Mouse (Mus musculus) urinary bladder, adult 2 months (tissue): ENCODE measurements around the gene 2010111I01Rik. TPM values are rescaled to one million over a fixed set of nuclear protein-coding genes. Genes with fewer than 3 reads are reported as not detected.

Experiments
- DNase-seq: peaks from one replicate; pipeline ENCODE4 v3.0.0; 2022; ENCODE audit warnings: low spot score
- polyA plus RNA-seq: library from polyadenylated mRNA; depleted of rRNA; stranded (reverse); fragments of >200 nt; gene quantifications from 2 replicates; pipeline ENCODE4 v1.2.3, GENCODE M21; 2012

Gene 2010111I01Rik
- polyA plus RNA-seq, 1 experiment = 374 TPM

DNA sequence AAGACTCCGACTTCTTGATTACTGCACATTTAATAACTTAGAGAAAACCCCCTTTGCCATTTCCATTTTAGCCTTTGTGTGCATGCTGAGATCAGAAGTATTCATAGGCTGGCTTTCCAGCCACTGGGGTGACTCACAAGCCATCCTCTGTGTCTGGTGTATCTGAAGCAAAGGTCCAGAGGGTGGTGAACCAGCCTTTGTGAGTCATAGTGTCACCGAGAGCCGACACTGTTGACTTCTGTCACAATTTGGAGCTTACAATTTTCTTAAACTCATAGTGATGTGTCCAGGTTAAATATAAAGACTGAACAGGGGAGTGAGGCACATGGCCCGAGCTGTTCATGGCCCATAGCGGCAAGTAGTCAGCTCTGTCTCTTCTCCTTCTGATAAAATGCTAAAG lies 278.9 kb downstream of the 2010111I01Rik start:
- DNase-seq = no peak

DNA sequence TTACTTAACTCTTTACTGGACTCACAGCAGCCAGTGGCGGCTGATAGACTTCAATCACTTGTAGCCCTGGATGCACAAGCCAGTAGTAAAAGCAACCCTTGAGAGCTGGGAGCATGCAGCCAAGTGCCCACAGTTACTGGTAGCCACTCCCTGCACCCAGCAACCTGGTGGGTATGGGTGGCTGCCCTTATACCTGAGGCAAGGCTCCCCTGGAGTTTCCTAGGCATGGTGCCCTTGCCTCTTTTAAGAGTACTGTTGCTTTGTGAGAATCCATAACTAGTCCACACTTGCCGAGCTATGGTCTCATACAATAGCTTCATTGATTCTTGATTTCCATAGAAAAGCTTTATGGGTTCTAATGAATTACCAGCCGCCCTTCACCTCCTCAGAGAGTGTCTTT lies 279.7 kb downstream of the 2010111I01Rik start:
- no peak for DNase-seq

DNA sequence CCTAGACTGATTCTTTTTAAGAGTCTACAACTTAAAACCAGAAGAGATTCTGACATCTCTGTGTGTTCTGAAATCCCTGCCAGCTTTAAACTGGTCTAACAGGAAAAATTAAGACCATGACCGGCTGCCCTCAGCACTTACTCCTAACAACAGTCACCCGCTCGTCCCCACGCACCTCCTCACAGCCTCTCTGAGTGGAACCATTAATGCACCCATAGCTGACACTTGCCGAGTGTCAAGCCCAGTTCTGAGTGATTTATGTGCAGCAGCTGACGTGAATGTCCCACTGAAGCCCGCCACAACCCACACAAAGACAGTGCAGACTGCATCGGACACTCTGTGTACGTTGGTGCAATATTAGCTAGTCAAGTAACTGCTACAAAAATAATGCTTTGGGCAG lies 280.5 kb downstream of the 2010111I01Rik start:
- no peak for DNase-seq

DNA sequence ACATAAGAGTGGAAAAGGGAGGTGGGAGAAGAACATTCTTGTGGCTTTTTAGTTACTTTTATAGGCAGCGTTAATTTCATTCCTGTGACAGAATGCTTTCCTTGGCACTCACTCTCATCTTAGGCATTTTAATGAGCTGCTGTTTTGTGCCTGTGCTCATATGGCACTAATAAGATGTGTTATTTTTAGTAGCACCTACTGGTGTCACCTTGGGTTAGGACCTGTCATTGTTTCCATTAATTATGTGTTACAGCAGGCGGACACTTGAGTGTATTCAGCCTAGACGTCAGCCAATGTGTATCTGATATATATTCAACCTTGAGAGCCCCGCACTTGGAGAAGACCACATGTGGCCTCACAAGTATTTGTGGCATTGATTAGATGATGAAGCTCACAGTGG lies 281.1 kb downstream of the 2010111I01Rik start:
- no peak for DNase-seq

DNA sequence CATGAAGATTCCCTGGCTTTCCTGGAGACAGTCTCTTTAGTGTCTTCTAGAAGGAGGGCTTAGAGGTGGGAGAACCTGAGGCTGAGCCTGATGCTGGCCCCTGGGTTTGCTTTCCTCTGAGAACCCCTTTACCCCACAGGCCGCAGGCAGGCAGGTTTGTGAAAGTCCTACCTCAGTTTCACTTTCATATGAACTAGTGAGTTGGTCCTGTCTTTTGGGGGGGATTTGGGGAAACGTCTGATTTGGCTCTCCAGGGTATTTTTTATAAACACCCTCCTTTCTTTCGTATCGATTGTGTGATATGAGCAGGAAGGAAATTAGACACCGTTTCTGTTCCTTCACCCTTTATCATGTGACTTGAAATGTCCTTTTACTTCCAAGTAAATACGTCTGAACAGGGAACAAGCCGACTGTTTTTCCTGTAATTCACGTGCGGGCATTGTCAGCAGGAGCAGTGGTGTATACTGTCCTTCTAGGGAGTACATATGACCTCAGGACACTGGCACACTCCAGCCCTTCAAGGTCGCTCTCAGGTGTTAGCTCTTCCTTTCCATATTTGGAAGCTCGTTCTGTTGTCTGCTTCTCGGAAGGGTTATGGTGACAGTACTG lies 281.7 kb downstream of the 2010111I01Rik start:
- no peak for DNase-seq

DNA sequence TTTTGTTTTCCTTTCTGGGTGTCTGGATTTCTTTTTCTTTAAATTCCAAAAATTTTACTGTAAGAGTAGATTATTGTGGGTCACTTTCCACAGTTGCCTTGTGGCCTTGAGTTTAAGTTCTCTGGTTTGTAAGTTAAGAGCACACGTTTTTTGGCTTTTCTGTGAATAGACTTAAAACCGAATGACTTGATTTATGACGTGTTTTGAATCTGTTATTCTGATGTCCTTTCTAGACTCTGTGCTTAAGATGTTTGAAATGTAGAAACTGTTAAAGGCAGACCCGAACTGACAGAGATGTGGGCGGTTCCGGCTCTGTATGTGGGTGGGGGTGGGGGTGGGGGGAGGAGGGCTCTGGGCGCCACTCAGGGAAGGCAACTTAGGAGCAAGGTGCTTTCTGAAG lies 282.3 kb downstream of the 2010111I01Rik start:
- no peak for DNase-seq

DNA sequence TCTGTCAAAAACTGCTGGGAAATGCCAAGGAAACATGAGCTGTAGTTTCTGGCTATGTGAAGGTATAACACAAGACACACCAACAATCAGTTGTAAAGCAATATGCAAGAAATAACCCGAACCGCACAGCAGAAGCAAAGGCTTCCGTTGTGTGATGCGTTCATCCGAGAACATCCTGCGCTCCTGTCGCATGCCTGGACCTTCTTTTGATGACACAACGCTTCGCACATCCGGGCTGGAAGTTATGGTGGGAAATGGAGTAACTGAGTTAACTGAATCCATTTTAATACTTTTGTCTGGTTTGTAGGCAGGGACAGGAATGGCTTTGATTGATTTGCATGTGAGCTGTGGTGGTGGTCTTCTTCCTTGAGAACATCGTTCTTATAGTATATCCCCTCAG lies 282.9 kb downstream of the 2010111I01Rik start:
- DNase-seq = no peak

DNA sequence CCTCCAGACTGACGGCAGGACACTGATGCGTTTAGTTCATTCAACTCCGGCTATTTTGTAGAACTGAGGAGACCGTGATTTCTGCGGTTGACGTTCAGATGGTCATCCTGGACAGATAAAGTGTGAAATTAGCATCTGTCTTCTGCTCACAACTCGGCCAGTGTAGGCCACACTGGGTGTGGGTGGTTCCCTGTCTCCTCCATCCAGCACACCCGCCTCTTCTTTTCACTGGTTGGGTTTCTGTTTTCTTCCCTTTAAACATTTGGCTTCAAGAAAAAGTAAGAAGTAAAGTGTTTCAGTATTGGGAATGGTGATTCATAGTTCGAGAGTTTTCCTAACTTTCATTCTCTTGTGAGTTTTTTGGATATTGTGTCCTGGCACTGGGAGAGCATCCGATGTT lies 283.6 kb downstream of the 2010111I01Rik start:
- DNase-seq = no peak

DNA sequence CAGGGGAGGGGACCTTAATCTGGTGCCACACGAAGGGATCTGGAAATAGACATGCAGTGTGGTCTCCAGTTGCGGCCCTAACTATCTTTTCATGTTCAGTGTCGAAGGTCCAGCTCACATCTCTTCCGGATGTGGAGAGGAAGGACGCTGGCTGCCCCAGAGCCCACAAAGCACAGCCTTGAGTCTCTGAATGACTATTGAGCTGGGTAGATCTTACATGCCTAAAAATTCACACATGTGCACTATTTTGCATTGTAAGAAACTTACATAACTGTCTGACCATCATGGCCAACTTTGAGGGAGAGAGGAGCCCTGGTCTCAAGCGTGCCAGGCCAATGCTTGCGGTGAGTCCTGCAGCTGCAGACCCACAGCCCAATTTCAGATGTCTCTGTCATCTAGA lies 284.5 kb downstream of the 2010111I01Rik start:
- no peak for DNase-seq

DNA sequence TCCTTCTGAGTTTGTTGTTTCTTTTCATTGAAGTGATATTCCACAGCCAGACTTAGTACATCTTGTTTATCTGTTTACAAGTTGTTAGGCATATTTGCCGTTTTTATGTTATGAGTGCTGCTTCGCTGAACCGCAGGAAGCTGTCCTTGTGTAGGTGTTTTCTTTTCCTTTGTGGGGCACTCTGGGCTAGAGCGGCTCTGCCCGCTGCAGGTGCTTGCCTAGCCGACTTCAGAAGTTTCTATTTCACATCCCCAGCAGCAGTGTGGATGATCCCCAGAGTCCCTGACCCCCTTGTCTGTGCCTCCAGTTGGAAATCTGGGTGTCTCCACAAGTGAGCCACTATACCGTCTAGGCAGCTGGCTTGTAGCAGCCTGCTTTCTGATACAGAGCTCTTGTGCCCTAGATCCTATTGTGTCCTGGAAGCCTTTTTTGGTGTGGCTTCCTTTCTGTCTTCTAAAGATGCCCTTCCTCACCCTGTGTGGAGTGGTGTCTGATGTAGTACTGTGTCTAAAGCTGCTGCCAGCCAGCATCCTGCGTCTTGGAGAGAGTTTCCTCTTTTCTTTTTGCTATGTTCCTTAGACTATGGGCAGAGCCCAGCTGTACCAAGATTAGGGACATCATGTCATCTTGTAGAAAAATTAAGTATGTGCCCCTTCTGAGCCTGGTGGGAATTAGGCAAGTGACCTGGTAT lies 285.2 kb downstream of the 2010111I01Rik start:
- DNase-seq = no peak

DNA sequence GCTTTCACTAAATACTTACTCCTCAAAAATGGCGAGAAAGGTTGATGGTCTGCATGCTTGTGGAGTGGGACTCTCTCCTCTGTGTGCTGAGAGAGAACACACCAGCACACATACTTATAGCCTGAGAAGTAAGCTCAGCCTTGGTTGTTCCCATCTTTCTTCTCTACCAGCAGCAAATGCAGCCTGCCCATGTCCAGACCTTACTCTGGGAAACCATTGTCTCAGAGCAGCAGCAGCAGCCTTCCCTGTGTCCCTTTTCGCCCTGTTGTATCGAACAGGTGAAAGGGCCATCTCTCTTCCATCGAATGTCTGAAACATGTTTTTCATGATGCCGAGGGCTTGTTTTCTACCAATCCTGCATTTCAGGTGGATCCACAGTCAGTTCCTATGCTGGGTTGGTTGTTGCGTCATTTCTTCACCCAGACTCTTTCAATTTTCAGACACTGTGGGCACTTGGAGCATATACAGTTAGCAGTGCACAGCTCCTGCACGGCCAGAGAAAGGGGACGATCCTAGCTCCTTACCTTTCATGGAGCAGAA lies 285.8 kb downstream of the 2010111I01Rik start:
- DNase-seq = no peak

DNA sequence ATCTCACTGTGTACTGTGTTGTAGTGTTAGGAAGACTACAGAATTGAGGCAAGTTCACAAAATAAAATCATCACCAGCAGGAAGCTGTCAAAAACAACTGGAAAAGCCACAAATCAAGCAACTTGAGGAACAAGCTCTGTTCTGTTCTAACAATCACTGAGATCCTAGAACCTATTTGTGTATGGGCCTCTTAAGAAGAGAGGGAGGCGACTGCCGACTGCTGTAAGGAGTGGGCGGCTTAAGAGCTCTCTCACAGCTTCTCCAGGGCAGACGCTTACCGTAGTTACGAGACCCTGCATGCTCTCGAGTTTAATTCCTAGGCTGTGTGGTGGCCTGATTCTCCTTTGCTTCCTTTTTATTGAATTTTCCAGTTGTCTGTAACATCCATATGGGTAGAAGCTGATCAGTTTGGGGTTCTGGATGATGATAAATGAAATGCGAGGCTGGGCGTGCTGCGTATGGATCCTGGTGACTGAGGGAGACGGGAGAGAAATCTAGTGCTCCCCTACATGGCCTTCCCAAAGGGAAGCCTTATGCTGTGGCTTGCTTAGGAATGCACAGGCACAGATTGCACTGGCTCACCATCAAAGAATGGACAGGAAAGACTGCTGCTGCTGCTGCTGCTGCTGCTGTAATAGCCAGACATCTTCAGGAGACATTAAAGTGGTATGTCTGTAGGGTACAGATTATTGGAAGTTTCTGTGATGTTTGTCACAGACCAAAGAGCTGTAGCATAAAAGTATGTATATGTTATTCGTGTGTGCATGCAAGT lies 286.6 kb downstream of the 2010111I01Rik start:
- DNase-seq = no peak

DNA sequence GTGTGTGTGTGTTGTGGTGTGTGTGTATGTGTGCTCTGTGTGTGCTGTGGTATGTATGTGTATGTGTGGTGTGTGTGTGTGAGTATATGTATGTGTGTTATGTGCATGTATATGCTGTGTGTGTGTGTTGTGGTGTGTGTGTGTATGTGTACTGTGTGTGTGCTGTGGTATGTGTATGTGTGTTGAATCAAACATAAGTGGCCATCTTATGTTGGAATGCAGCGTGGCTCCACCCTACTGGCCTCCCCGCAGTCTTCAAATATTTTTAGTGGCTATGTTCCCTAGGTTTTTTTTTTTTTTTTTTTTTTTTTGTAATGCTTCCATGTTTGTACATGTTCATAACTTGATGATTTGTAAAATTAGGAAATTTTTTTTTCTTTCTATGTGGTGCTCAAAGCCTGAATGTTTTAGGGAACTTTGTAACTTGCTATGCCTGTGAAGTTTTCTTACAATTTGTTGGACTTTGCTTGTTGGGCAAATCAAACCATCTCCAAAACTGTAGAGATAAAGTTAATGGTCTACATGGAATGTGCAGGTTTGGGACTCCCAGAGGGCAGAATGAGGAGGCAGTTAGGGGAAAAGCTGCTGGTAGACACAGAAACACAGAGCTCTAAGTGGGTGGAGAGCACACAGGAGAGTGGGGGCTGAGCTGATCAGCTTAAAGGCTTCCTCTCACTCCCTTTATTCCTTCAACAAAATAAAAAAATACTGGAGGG lies 287.8 kb downstream of the 2010111I01Rik start:
- DNase-seq = no peak

DNA sequence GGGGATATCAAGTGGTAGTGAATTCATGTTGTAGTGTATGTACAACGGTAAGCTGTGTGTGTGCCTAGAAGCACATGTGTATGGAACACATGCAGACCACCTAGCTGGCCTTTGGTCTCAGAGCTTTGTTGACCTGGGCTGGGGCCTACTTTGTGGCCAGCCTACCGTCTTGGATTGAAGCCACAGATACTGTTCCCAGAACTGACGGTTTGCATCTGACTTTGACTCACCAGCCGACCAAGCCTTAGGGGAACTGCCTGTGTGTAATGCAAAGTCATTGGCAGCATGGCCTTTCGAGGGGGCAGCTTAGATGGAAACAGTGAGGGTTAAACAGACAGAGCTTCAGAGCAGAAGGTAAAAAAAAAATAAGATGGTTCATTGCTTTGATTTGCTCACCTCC lies 288.5 kb downstream of the 2010111I01Rik start:
- no peak for DNase-seq

DNA sequence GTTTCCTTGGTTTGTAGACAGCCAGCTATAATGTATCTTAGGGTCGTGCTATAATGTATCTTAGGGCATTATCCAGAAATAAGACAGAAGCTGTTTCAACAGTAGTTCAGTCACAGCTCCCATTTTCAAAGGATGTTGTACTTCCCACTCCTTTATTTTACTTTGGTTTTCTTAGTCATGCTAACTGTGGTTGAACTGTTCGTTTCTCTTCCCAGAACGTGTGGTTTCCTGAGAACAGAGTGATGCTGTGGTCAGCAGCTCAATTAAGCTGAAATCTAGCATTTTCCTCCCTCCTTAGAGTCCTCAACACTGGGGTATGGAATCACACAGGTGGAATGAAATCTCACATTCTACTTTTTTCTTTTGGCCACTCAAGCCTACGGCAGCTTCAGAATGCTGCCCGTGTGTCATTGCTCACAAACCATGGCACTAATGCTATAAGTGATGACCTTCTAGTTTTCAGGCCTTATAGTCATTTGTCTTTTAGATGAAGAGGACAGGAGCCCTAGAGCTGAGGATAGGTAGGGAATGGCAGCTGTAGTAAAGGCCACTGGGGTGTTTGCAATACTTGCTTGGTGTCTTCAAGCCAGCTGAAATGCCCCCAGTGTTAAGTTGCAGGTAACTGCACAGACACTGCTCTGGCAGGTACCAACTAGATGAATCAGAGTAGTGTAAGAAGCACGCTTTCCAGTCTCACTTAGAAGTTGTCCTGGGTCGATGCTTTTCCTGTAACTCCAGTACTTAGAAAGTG lies 289.4 kb downstream of the 2010111I01Rik start:
- DNase-seq = no peak

DNA sequence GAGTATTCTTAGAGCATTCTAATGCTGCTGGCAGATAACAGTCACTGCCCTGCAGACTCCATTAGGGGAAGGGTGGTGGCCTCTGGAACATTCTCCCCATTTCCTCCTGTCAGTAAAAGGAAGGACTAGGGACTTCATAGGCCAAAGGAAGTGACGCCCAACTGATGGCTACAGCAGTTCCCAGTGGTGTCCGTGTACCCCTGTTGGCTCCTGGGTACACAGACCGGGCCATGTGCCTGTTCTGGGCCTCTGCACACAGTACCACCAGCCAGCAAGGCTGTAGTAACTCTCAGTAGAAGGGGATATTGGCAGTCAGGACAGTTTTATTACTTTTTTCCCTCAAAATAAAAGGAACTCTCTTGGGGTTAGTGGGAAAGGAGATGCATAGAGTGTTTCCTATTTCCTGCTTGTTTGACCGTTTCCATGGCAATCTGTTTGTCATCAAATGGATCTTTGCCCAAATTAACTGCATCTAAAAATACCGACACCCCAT lies 290.9 kb downstream of the 2010111I01Rik start:
- DNase-seq = no peak

DNA sequence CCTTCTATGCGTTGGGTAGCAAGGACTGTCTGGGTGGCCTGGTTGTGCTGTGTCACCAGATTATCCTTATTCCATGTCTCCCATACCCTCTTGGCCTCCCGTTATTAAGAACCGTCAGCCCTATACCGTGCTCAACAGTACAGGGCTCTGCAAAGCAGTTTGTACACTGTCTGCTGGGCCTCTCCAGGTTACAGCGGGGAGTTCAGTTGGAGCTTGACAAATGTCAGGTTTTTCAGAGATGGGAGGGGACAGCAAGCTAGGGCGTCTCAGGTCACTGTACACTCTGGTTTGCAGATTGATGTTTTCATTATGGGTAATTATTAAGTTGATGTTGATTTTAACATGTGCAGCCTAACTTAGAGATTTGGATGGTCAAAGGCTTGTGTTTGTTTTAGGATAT lies 291.5 kb downstream of the 2010111I01Rik start:
- DNase-seq = no peak

DNA sequence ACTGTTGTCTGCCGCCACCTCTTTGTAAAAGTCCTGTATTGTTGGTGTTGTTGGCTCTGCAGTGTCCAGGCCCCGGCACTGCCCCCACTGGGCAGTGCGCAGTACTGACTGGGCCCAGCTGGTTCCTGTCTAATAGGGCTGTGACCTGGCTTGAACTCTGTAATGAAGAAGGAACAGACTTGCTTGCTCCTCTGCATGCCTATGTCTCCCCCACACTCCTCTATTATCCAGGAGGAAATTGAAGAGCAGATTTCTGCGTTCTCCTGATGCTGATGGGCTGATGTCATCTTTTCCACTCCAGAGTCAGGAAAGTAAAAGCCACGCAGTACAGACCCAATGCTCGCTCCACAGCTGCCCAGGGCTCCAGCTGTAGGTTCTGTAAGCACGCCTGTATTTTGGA lies 292.1 kb downstream of the 2010111I01Rik start:
- DNase-seq = no peak

DNA sequence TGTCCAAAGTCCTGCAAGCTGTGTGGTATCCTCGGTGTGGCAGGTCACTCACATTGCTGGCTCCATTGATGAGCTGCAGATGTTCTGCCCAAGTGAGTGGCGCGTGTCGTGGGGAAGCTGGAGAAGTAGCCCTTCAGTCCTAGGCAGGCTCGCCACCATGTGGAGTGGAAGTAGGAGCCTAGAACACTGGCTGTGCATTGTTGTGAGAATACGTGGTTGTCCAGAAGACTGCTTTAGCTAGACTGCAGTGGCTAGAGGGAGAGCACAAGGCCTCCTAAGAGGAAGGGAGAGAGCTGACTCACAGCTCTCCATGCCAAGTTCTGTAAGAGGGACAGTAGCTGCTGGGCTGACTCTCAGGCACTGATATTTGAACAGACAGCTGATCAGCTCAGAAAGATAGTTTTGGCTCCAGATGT lies 293.5 kb downstream of the 2010111I01Rik start:
- no peak for DNase-seq

DNA sequence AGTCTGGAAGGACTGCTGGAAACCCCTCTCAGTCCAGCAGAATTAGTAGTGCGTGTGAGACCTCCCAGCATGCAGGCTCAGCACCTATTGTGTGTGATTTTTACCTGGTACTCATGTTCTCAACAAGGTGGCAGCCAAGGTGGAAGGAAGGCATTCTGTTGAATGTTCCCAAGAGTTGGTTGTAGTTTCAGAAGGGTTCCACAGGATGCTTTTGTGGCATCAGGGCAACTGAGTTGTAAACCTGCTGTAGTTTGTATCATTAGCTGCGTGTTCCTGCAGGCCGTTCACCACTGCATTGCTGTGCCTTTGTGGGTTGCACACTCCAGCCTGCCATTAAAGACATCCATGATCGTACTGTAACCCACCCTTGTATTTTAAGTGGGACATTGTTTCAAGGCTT lies 294.0 kb downstream of the 2010111I01Rik start:
- DNase-seq = no peak

DNA sequence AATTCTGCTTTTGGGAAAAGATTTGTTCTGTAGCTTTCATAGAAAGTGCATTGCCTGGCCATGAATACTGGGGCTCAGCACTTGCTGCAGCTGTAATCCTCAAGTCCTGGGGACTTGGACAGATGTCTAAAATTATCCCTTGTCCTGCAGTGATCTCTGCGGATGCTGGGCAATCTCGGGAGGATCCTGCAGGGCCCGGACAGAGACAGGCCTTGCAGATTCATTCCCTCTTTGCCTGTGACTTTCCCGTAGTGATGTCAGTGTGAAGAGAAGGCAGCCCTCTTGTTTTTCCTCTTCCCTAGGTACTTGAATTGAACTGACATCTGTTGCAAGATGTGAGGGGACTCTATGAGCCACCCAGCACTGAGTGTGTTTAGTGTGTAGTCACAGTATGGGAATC lies 295.4 kb downstream of the 2010111I01Rik start:
- no peak for DNase-seq
